Mouse (Mus musculus) embryonic fibroblast, embryonic 13.5 days (primary cell): ENCODE measurements around the gene Acbd4. TPM values are rescaled to one million over a fixed set of nuclear protein-coding genes. Genes with fewer than 3 reads are reported as not detected.

Experiments
- H3K27ac ChIP-seq: 2 replicates; pipeline ENCODE4 v1.5.1; 2012; ENCODE audit warnings: low read length, control low read depth, inconsistent platforms; ENCODE audit not compliant: insufficient read depth
- H3K4me1 ChIP-seq: 2 replicates; pipeline ENCODE4 v1.6.1; 2011; ENCODE audit warnings: low read length; ENCODE audit not compliant: control insufficient read depth, insufficient read depth
- H3K4me3 ChIP-seq: 2 replicates; pipeline ENCODE4 v1.5.1; 2011; ENCODE audit warnings: mild to moderate bottlenecking, control low read depth, low read length; ENCODE audit not compliant: insufficient read depth
- CTCF ChIP-seq: IDR thresholded peaks from 2 replicates; pipeline ENCODE4 v1.5.1; 2011; ENCODE audit warnings: mild to moderate bottlenecking, control low read depth, low read length, moderate library complexity, borderline replicate concordance; ENCODE audit not compliant: insufficient read depth
- POLR2A ChIP-seq: IDR thresholded peaks from 2 replicates; pipeline ENCODE4 v1.6.1; 2011; ENCODE audit warnings: low read depth, mild to moderate bottlenecking, control low read depth, low read length, moderate library complexity
- polyA plus RNA-seq: library from polyadenylated mRNA; stranded (reverse); fragments of >200 nt; gene quantifications from 2 replicates; pipeline ENCODE4 v1.2.4, GENCODE M21; 2011; ENCODE audit warnings: low read depth; ENCODE audit not compliant: missing spikeins, insufficient read length

The Acbd4 gene
- polyA plus RNA-seq, 1 experiment = 23.3 TPM

DNA sequence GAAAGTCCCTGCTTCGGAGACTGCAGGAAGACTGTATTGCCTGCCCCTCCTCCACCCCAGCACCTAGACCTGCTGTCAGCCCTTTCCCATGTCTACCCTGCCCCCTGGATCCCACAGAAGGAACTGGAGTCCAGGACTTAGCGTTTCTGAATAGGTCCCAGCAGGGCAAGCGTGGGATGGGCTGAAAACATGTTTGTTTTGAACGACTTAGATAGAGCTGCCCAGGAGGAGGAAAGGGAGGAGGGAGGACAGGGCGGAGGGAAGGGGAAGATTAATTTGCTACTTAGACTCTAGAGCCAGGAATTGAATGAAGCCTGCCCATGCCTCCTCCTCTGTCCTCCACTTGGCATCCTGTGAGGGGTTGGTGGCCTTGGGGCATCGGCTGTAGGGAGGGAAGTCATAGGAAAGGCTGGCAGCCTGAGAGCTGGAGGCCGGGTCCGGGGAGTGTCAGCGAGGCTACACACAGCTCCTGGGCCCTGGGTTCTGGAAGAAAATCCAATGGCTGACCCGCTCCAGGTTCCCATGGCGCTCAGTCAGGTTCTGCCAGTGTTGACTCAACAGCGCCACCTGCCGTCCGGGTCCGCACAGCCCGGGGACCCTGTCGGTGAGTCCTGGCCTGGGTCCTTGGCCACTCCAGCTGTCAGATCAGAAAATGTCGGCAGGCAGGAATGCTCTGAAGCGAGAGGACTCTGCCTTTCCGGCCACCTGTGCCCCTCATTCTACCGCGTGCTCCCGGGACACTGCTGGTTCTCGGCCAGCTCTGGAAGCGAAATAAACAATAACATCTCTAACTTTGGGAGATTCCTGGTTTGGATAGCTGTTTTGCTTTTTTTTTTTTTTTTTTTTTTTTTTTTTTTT lies 57.4 kb downstream of the Acbd4 start:
- TF ChIP-seq POLR2A = no peak
- peak; percentile 92 for TF ChIP-seq CTCF
- no peak overlapping the region for H3K27ac ChIP-seq

DNA sequence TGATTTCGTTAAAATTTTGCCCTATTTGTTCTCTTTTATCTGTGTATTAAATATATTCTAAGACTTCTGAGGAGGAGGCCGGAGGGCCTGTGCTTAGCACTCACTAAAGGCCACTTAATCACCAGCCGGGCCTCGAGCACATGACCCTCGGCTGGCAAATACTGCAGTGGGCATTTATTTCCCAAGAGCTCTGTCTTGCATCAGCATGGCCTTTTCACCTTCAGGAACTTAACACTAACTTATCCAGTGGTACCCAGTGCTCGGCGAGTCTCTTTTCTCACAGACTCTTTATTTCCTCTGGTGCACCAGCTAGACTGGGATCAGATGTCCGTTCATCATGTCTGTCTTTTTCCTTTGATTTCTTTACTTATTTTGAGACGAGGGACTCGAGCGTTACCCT lies 59.3 kb downstream of the Acbd4 start:
- TF ChIP-seq POLR2A (no peak), CTCF (no peak)
- Histone ChIP-seq H3K4me1 (no peaks in the 10 kb centered on the region), H3K27ac (no peak overlapping the region), H3K4me3 (no peak overlapping the region)

More for the DNA sequence above, 57.4 kb downstream of the Acbd4 start:
- no peaks in the 10 kb centered on the region for H3K4me1 ChIP-seq
- H3K4me3 ChIP-seq = no peak overlapping the region; the same call in 1 of the 2 replicates

DNA sequence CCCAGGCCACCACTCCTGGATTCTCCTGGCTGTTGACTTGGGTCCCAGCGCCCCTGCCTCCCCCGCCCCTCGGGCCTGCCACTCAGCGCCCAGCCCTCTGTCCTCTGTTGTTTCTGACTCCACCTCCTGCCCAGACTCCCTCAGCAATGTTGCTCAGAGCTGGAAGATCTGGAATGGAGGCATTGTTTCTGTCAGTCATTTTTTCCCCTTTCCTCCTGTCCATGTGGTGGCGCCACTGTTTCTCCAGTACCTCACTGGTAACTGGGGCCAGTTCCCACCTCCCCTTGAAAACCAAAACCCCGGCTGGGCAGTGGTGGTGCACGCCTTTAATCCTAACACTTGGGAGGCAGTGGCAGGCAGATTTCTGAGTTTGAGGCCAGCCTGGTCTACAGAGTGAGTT lies 60.0 kb downstream of the Acbd4 start:
- Histone ChIP-seq H3K4me1 (no peaks in the 10 kb centered on the region), H3K4me3 (no peak overlapping the region), H3K27ac (no peak overlapping the region)
- TF ChIP-seq POLR2A = no peak
- TF ChIP-seq CTCF = no peak

Other genes starting within 250 kb of the Acbd4 start
- gene Eftud2, start 220.7 kb upstream of the Acbd4 start, polyA plus RNA-seq = 75.9 and 77.9 TPM in 2 replicates
- 0.49 and 0.73 TPM in 2 replicates for gene Ccdc103, start 220.5 kb upstream of the Acbd4 start, polyA plus RNA-seq
- not detected in 2 replicates for gene Fam187a, start 216.5 kb upstream of the Acbd4 start, polyA plus RNA-seq
- 1.4 TPM in 1 of 2 replicates, not detected in the other for gene Gfap, start 200.8 kb upstream of the Acbd4 start, polyA plus RNA-seq
- 10.5 and 15.7 TPM in 2 replicates for gene Kif18b, start 176.6 kb upstream of the Acbd4 start, polyA plus RNA-seq
- not detected in 2 replicates for gene C1ql1, start 155.0 kb upstream of the Acbd4 start, polyA plus RNA-seq
- 91.1 and 111 TPM in 2 replicates for gene Nmt1, start 73.5 kb upstream of the Acbd4 start, polyA plus RNA-seq
- 57.7 and 66.6 TPM in 2 replicates for gene Dcakd, start 73.3 kb upstream of the Acbd4 start, polyA plus RNA-seq
- 5.6 and 7.1 TPM in 2 replicates for gene Plcd3, start within 50 bp of the Acbd4 start, polyA plus RNA-seq
- 16.8 and 19.0 TPM in 2 replicates for gene Hexim1, start 14.5 kb downstream of the Acbd4 start, polyA plus RNA-seq
- 2.3 and 3.1 TPM in 2 replicates for gene Hexim2, start 30.7 kb downstream of the Acbd4 start, polyA plus RNA-seq
- gene Fmnl1, start 69.4 kb downstream of the Acbd4 start, polyA plus RNA-seq = 1.1 TPM in 1 of 2 replicates, not detected in the other
- 0.68 TPM in 1 of 2 replicates, not detected in the other for gene 1700023F06Rik, start 106.9 kb downstream of the Acbd4 start, polyA plus RNA-seq
- gene Spata32, start 116.8 kb downstream of the Acbd4 start, polyA plus RNA-seq = not detected in 2 replicates
- gene Map3k14, start 165.8 kb downstream of the Acbd4 start, polyA plus RNA-seq = 8.4 and 8.5 TPM in 2 replicates